In genomic region chr6:50970770-50971169, GRCm38 (mm10) we compare ENCODE assay signal across 22 mouse cellular contexts.
DNase-seq lines count a peak whose midpoint lies in the region; ATAC-seq and TF ChIP-seq lines count a peak whose summit lies in the region.
"Had no signal": no experiment of that assay in that cellular context is flagged by ENCODE, and none has a peak within 500 bp of the region (broad histone marks: within the 10 kb centered on the region; RNA-seq: fewer than 3 reads in every experiment).

No protein-coding gene starts in this region.

- DNase-seq in hindbrain, postnatal 0 days (ENCODE audit: low spot score), result peak; percentile 25
- no peak for DNase-seq in hindbrain, embryonic 11.5 days (ENCODE audit: low spot score)
- no peak for DNase-seq in neural tube, embryonic 10.5 days (ENCODE audit: extremely low spot score, low spot score)
- no peak for DNase-seq in embryo, embryonic 11 days
- DNase-seq in thymus, postnatal 0 days (ENCODE audit: low spot score), result no peak
- DNase-seq: adrenal gland, postnatal 10 days; cerebellum, adult 9-11 months; gastrocnemius, postnatal 14 days; kidney, adult 9 months; lung, adult 18-20 months; lung, postnatal 36 days; right cerebral cortex, postnatal 14 days; spleen, adult 18-20 months; thymus, postnatal 4 days had no signal

- H3K4me1 ChIP-seq in forebrain, embryonic 13.5 days, result no peaks in the 10 kb centered on the region
- peaks cover 4% of the 10 kb centered on the region; the same call in 1 of the 2 replicates for H3K4me1 ChIP-seq in forebrain, embryonic 15.5 days
- H3K4me1 ChIP-seq in hindbrain, postnatal 0 days (ENCODE audit: insufficient read depth, low read length), result no peaks in the 10 kb centered on the region
- no peaks in the 10 kb centered on the region for H3K4me1 ChIP-seq in hindbrain, embryonic 11.5 days (replicated peaks; ENCODE audit: control insufficient read depth, insufficient read depth, low read length)
- H3K4me1 ChIP-seq in neural tube, embryonic 12.5 days, result peaks cover 8% of the 10 kb centered on the region

- H3K4me3 ChIP-seq in forebrain, embryonic 13.5 days, result no peak overlapping the region
- H3K4me3 ChIP-seq in forebrain, embryonic 15.5 days, result no peak overlapping the region
- no peak overlapping the region for H3K4me3 ChIP-seq in hindbrain, postnatal 0 days (ENCODE audit: low read length)
- H3K4me3 ChIP-seq in hindbrain, embryonic 11.5 days (ENCODE audit: low read depth, low read length), result no peak overlapping the region
- H3K4me3 ChIP-seq in neural tube, embryonic 12.5 days, result no peak overlapping the region
- H3K4me3 ChIP-seq: embryonic facial prominence, embryonic 15.5 days; heart, embryonic 10.5 days had no signal

- 82% methylated on average over 8 of the region's 8 CpGs for WGBS in forebrain, embryonic 13.5 days
- 67% methylated on average over 8 of the region's 8 CpGs for WGBS in forebrain, embryonic 15.5 days
- 59% methylated on average over 8 of the region's 8 CpGs for WGBS in hindbrain, postnatal 0 days
- 92% methylated on average over 8 of the region's 8 CpGs for WGBS in hindbrain, embryonic 11.5 days
- 57% methylated on average over 8 of the region's 8 CpGs for WGBS in neural tube, embryonic 12.5 days

- no peak for TF ChIP-seq CTCF in hindbrain, postnatal 0 days (IDR thresholded peaks at IDR 0.05; ENCODE audit: low read depth)

- no peak overlapping the region for H3K9ac ChIP-seq in forebrain, embryonic 13.5 days
- H3K9ac ChIP-seq in forebrain, embryonic 15.5 days (replicated peaks), result no peak overlapping the region
- H3K9ac ChIP-seq in hindbrain, postnatal 0 days (replicated peaks; ENCODE audit: low read length), result no peak overlapping the region
- no peak overlapping the region for H3K9ac ChIP-seq in hindbrain, embryonic 11.5 days (ENCODE audit: low read depth, low read length)
- no peak overlapping the region for H3K9ac ChIP-seq in neural tube, embryonic 12.5 days
- H3K9ac ChIP-seq: embryonic facial prominence, embryonic 15.5 days had no signal

- H3K4me2 ChIP-seq in forebrain, embryonic 13.5 days, result no peak overlapping the region
- no peak overlapping the region for H3K4me2 ChIP-seq in forebrain, embryonic 15.5 days (replicated peaks)
- H3K4me2 ChIP-seq in hindbrain, postnatal 0 days (ENCODE audit: low read depth, low read length), result no peak overlapping the region
- H3K4me2 ChIP-seq in hindbrain, embryonic 11.5 days (replicated peaks; ENCODE audit: low read depth, low read length), result no peak overlapping the region
- H3K4me2 ChIP-seq in neural tube, embryonic 12.5 days (replicated peaks), result no peak overlapping the region
- H3K4me2 ChIP-seq: embryonic facial prominence, embryonic 15.5 days; liver, embryonic 11.5 days had no signal

- 0 out of 2 replicates have a peak, but pooled peaks cover 3% of the 10 kb centered on the region for H3K27me3 ChIP-seq in forebrain, embryonic 13.5 days
- no peaks in the 10 kb centered on the region for H3K27me3 ChIP-seq in forebrain, embryonic 15.5 days
- H3K27me3 ChIP-seq in hindbrain, postnatal 0 days (ENCODE audit: insufficient read depth, low read length), result no peaks in the 10 kb centered on the region
- no peaks in the 10 kb centered on the region for H3K27me3 ChIP-seq in hindbrain, embryonic 11.5 days (ENCODE audit: control insufficient read depth, insufficient read depth, low read length)
- no peaks in the 10 kb centered on the region for H3K27me3 ChIP-seq in neural tube, embryonic 12.5 days (replicated peaks)
- H3K27me3 ChIP-seq: embryonic facial prominence, embryonic 15.5 days had no signal

- 0 out of 2 replicates have a peak, but pooled peaks have one; percentile 33 for ATAC-seq in forebrain, embryonic 13.5 days
- no peak for ATAC-seq in forebrain, embryonic 15.5 days (replicated peaks)
- no peak for ATAC-seq in hindbrain, postnatal 0 days
- ATAC-seq in hindbrain, embryonic 11.5 days (ENCODE audit: low FRiP score), result no peak
- 0 out of 2 replicates have a peak, but pooled peaks have one; percentile 63 for ATAC-seq in neural tube, embryonic 12.5 days (ENCODE audit: low FRiP score, low read depth)
- ATAC-seq: activated CD4-positive, CD25-positive, alpha-beta regulatory T cell, adult 4 months; CD4-positive, CD25-positive, alpha-beta regulatory T cell, adult 4 months had no signal

- H3K27ac ChIP-seq in forebrain, embryonic 13.5 days, result no peak overlapping the region
- no peak overlapping the region for H3K27ac ChIP-seq in forebrain, embryonic 15.5 days (replicated peaks)
- no peak overlapping the region for H3K27ac ChIP-seq in hindbrain, postnatal 0 days
- H3K27ac ChIP-seq in hindbrain, embryonic 11.5 days (ENCODE audit: low read depth, low read length), result no peak overlapping the region
- no peak overlapping the region for H3K27ac ChIP-seq in neural tube, embryonic 12.5 days
- H3K27ac ChIP-seq: heart, embryonic 10.5 days had no signal

- H3K36me3 ChIP-seq in forebrain, embryonic 13.5 days (ENCODE audit: poor library complexity, severe bottlenecking), result no peaks in the 10 kb centered on the region
- H3K36me3 ChIP-seq in forebrain, embryonic 15.5 days, result no peaks in the 10 kb centered on the region
- no peaks in the 10 kb centered on the region for H3K36me3 ChIP-seq in hindbrain, postnatal 0 days (ENCODE audit: insufficient read depth, low read length)
- H3K36me3 ChIP-seq in hindbrain, embryonic 11.5 days (ENCODE audit: control insufficient read depth, insufficient read depth, low read length), result no peaks in the 10 kb centered on the region
- H3K36me3 ChIP-seq in neural tube, embryonic 12.5 days, result no peaks in the 10 kb centered on the region
- H3K36me3 ChIP-seq: embryonic facial prominence, embryonic 15.5 days; heart, embryonic 10.5 days had no signal

- no peaks in the 10 kb centered on the region for H3K9me3 ChIP-seq in forebrain, embryonic 13.5 days (replicated peaks)
- no peaks in the 10 kb centered on the region for H3K9me3 ChIP-seq in forebrain, embryonic 15.5 days
- H3K9me3 ChIP-seq in hindbrain, postnatal 0 days (ENCODE audit: low read length), result no peaks in the 10 kb centered on the region
- H3K9me3 ChIP-seq in hindbrain, embryonic 11.5 days (ENCODE audit: control insufficient read depth, low read length), result no peaks in the 10 kb centered on the region
- no peaks in the 10 kb centered on the region for H3K9me3 ChIP-seq in neural tube, embryonic 12.5 days
- H3K9me3 ChIP-seq: embryonic facial prominence, embryonic 15.5 days; heart, embryonic 10.5 days had no signal

Comparison
In these comparisons a context has a peak if more than half of its experiments do, and no peak if none do; other contexts are left out.
1. ATAC-seq: peak in forebrain, embryonic 13.5 days (single experiment) and neural tube, embryonic 12.5 days (single experiment); none in forebrain, embryonic 15.5 days (single experiment), hindbrain, postnatal 0 days (single experiment) and hindbrain, embryonic 11.5 days (single experiment).